Mouse (Mus musculus) CD4-positive, CD25-positive, alpha-beta regulatory T cell, adult 4 months (primary cell): ENCODE results near the gene Ctnna2. TPM values are rescaled to one million over a fixed set of nuclear protein-coding genes. Genes with fewer than 3 reads are reported as not detected.

Experiments used
- ATAC-seq: one replicate; pipeline ENCODE4 v1.8.0; 2017
- polyA plus RNA-seq, 2 experiments: library from polyadenylated mRNA; unstranded; fragments of 100-300 nt; shearing (Covaris generic); gene quantifications; one replicate each; pipeline ENCODE4 v1.2.1; 2017

The Ctnna2 gene
- polyA plus RNA-seq, 2 experiments from 2014 or later = not detected

DNA sequence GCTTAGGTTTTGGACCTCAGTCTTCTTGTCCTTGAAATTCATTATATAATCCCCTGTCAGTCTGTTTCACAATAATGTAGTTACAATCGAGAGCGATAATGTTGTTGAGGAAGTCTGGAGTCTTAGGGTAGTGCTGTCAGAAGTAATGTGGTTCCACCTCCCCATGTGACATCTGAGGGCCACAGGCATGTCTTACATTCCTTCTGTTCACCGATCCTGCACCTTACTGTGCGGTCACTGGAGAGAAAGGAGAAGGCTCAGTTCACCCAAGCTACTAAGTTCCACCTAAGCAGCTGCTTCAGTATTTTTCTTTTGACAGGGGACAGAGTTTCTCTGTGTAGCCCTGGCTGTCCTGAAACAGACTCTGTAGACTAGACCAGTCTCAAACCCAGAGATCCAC, 723.2 kb downstream of the Ctnna2 start:
- ATAC-seq = no peak

GRCm38 (mm10) chr6:77253480-77253879, 726.0 kb downstream of the Ctnna2 start:
- no peak for ATAC-seq

DNA sequence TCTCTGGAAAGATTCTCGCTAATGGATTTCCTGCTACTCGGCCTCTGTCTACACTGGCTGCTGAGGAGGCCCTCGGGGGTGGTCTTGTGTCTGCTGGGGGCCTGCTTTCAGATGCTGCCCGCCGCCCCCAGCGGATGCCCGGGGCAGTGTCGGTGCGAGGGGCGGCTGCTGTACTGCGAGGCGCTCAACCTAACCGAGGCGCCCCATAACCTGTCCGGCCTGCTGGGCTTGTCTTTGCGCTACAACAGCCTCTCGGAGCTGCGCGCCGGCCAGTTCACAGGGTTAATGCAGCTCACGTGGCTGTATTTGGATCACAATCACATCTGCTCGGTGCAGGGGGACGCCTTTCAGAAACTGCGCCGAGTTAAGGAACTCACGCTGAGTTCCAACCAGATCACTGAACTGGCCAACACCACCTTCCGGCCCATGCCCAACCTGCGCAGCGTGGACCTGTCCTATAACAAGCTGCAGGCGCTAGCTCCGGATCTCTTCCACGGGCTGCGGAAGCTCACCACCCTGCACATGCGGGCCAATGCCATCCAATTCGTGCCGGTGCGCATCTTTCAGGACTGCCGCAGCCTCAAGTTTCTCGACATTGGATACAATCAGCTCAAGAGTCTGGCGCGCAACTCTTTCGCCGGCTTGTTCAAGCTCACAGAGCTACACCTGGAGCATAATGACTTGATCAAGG, 735.8 kb downstream of the Ctnna2 start:
- no peak for ATAC-seq

DNA sequence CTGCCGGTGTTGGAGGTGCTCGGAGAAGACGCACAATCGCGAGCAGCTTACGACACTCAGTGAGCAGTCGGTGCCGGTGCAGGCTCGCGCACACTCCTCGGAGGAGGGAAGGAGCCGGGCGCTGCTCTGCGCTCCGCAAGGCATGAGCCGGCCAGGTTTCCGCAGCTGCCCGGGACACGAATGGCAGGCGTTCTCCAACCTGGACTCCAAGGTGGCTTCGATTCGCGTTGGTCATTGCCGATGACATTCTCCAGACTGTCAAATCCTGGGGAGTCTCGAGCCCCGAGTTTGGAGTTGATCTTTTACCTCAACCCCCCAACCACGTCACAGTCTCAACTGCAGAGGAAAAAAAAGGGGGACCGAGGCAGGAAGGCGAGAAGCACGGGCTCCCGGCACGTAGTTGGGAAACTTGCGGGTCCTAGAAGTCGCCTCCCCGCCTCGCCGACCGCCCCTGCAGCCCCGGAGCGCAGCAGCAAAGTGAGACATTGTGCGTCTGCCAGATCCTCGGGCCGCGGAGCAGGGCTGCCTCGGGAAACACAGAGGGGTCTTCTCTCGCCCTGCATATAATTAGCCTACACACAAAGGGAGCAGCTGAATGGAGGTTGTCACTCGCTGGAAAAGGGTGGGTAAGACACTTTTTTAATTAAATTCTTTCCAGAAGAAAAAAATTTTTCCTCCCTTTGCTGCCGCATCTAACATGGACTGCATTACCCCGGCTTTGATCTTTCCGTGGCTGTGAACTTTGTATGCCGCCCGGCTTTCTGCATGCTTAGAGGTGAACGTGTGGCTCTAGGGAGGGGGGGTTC, 736.7 kb downstream of the Ctnna2 start, which contains the start of gene Lrrtm1:
Lrrtm1 (plus strand) TSS at position 89 of the 806 bp plus-strand sequence.
- no peak for ATAC-seq

- ATAC-seq = no peak
Observed at GRCm38 (mm10) chr6:77240426-77240825, 739.1 kb downstream of the Ctnna2 start.

GRCm38 (mm10) chr6:77222849-77223638, 756.5 kb downstream of the Ctnna2 start:
- no peak for ATAC-seq

- no peak for ATAC-seq
Observed at GRCm38 (mm10) chr6:77220776-77221175, 758.7 kb downstream of the Ctnna2 start.

GRCm38 (mm10) chr6:77218875-77219274, 760.6 kb downstream of the Ctnna2 start:
- ATAC-seq = no peak

- ATAC-seq = no peak
Observed at GRCm38 (mm10) chr6:77215322-77215721, 764.2 kb downstream of the Ctnna2 start.

GRCm38 (mm10) chr6:77213757-77214409, 765.6 kb downstream of the Ctnna2 start:
- ATAC-seq = no peak

DNA sequence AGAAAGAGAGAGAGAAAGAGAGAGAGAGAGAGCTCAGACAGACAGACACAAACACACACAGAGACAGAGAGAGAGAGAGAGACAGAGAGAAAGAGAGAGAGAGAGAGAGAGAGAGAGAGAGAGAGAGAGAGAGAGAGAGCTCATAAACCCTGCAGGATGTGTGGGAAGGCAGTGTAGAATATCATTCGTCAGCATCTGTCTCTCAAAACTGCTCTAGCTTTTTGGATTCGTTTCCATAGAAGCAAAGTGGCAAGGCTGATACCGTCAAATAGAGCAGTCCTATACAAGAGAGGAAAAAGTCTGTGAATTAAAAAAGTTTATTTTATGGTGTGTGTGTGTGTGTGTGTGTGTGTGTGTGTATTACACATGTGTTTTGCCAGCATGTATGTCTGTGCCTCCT, 769.6 kb downstream of the Ctnna2 start:
- no peak for ATAC-seq

DNA sequence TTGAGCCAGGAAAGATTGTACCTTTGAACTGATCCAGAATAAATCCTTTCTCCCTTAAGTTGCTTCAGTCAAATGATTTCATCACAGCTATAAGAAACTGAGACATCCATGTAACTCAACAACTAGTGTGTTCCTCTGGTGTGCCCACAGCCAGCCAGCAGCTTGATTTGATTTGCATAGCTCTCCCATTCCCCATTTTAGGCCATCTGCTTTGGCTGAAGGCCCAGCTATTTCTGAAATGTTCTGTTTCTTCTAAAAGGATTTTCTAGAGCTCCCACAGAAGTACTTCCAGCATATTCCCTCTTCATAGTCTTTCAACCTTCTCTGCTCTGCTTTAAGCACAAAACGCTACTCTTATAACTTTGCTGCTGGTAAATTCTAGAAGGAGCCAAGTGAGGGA, 770.3 kb downstream of the Ctnna2 start:
- ATAC-seq = no peak

DNA sequence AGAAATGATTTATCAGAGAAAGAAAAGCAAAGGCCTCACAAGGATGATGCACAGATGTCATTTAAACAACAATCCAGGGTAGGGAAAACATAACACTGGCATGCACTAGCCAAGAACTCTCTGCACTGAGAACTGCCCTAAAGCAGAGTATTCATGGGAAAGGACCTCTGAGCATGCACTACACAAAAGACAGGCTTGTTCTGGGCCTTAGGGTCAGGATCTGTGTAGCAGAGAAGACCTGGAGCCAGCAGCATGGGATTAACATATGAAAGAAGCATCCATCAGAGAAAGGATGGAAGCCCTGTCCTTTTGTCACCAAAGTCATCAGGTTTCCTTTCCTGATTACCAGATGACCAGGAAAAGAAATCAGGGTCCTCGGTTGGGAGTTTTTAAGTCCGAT, 780.1 kb downstream of the Ctnna2 start:
- no peak for ATAC-seq

- ATAC-seq = no peak
Observed at GRCm38 (mm10) chr6:77196650-77197049, 782.8 kb downstream of the Ctnna2 start.

DNA sequence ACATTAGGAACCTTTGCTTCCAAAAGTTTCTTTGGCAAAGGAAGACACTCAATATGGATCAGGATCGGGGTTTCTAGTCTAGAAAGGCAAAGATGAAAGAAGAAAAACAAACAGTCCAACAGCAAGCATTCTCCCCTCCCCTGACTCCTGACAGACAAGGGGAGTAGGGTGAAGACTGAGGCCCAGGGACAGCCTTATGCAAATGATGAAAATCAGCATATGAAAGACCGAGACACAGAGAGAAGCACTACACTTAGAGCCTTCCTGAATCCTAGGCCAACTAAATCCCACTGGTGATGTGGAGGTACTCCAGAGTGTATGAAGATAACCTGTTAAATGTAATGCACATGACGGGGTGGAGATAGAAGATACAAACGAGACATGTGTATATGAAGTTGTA, 787.9 kb downstream of the Ctnna2 start:
- no peak for ATAC-seq

- no peak for ATAC-seq
Observed at GRCm38 (mm10) chr6:77188628-77189027, 790.9 kb downstream of the Ctnna2 start.

- no peak for ATAC-seq
Observed at GRCm38 (mm10) chr6:77185751-77186150, 793.7 kb downstream of the Ctnna2 start.

GRCm38 (mm10) chr6:77184896-77185295, 794.6 kb downstream of the Ctnna2 start:
- ATAC-seq = no peak

DNA sequence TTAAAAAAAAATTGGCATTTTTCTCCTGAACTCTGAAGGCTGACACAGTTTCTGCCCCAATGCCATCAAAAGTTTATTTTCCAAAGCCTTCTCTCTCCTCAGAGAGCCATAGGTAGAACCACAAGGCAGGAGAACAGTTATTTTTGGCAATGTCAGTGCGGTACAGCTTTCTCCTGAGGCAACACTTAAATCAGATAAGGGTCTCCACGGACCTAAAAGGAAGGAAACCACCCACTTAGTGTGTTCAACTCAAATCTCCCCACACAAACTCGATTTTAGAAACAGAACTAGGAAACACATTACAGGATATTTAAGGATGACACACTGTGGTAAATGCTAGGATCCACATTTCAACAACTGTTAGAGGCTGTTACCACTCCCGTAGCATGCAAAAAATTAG, 803.7 kb downstream of the Ctnna2 start:
- ATAC-seq = no peak

DNA sequence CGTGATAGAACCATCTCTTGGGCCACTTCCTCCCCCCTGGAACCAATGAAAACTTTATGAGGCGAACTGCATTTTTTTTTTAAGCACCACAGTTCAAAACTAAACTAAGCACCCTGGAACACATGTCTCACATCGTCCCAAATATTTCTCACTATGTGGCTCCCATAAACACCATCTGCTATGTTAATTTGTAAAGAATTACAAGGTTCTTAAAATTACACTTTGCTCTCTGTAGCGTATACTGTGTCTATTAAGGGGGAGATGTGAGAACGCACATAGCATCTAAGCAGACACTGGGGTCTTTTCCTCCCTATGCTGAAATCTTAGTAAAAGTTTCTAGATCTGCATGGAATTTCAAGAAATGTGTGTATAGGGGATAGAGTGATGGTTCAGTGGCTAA, 822.5 kb downstream of the Ctnna2 start:
- no peak for ATAC-seq

- ATAC-seq = no peak
Observed at GRCm38 (mm10) chr6:77139306-77139920, 840.1 kb downstream of the Ctnna2 start.

DNA sequence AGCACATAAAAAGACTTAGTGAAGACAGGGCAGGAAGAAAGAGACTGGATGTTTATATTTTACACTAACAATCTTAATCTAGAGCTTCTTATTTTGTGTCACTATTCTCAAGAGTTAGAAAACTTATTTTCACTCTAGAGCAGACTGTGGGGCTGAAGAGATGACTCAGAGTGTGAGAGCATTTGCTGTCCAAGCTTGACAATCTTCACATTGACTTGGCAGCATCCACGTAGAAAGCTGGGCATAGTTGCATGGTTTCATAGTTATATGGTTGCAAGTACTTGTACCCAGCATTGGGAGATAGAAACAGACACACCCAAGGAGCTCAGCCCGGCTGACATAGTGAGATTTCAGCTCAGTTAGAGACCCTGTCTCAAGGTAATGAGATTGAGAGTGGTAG, 858.6 kb downstream of the Ctnna2 start:
- no peak for ATAC-seq
